Mouse (Mus musculus) hindbrain, embryonic 16.5 days (tissue): ENCODE measurements around the gene Ifit1bl1. TPM values are rescaled to one million over a fixed set of nuclear protein-coding genes. Genes with fewer than 3 reads are reported as not detected.

ENCODE experiments used
- ATAC-seq: fragments of 200-750 bp; cut with Nextera tagmentation; 2 replicates; pipeline ENCODE4 v1.8.0; 2017; ENCODE audit warnings: moderate TSS enrichment, moderate library complexity
- H3K27ac ChIP-seq: fragments of 300-500 bp; sonication (generic); 2 replicates; pipeline ENCODE4 v1.5.1; 2014; ENCODE audit warnings: low read depth, mild to moderate bottlenecking, control low read depth, low read length, moderate library complexity
- H3K27me3 ChIP-seq: fragments of 300-500 bp; sonication (generic); replicated peaks from 2 replicates; pipeline ENCODE4 v1.6.1; 2014; ENCODE audit warnings: low read length; ENCODE audit not compliant: control insufficient read depth, insufficient read depth
- H3K36me3 ChIP-seq: fragments of 300-500 bp; sonication (generic); 2 replicates; pipeline ENCODE4 v1.6.1; 2014; ENCODE audit warnings: mild to moderate bottlenecking, low read length, moderate library complexity, mixed read lengths; ENCODE audit not compliant: control insufficient read depth, insufficient read depth
- H3K4me1 ChIP-seq: fragments of 300-500 bp; sonication (generic); 2 replicates; pipeline ENCODE4 v1.6.1; 2014; ENCODE audit warnings: low read depth, low read length; ENCODE audit not compliant: control insufficient read depth, insufficient read depth
- H3K4me2 ChIP-seq: fragments of 300-500 bp; sonication (generic); 2 replicates; pipeline ENCODE4 v1.6.1; 2014; ENCODE audit warnings: mild to moderate bottlenecking, low read length, control low read depth, moderate library complexity
- H3K4me3 ChIP-seq: fragments of 300-500 bp; sonication (generic); 2 replicates; pipeline ENCODE4 v1.5.1; 2014; ENCODE audit warnings: mild to moderate bottlenecking, low read length, control low read depth, moderate library complexity
- H3K9ac ChIP-seq: fragments of 300-500 bp; sonication (generic); 2 replicates; pipeline ENCODE4 v1.6.1; 2014; ENCODE audit warnings: low read depth, mild to moderate bottlenecking, control low read depth, low read length, moderate library complexity
- H3K9me3 ChIP-seq: fragments of 300-500 bp; sonication (generic); 2 replicates; pipeline ENCODE4 v1.6.1; 2014; ENCODE audit warnings: mild to moderate bottlenecking, low read length, moderate library complexity; ENCODE audit not compliant: control insufficient read depth
- WGBS: fragments of 180-500 bp; shearing (Covaris S2); extraction: QIAGEN DNeasy Blood & Tissue Kit; methylation state at CpG from one replicate; pipeline ENCODE4 v1.1.7; 2014; 5-methylcytosine and 5-hydroxymethylcytosine counted together
- polyA plus RNA-seq: library from polyadenylated mRNA; unstranded; fragments of >200 nt; fragmentation: Nextera tagmentation; extraction: Ambion mirVana; gene quantifications from 2 replicates; pipeline ENCODE4 v1.2.1, GENCODE M21; 2015

Ifit1bl1 gene
- polyA plus RNA-seq, 1 experiment from 2014 or later = 1.4 TPM

DNA sequence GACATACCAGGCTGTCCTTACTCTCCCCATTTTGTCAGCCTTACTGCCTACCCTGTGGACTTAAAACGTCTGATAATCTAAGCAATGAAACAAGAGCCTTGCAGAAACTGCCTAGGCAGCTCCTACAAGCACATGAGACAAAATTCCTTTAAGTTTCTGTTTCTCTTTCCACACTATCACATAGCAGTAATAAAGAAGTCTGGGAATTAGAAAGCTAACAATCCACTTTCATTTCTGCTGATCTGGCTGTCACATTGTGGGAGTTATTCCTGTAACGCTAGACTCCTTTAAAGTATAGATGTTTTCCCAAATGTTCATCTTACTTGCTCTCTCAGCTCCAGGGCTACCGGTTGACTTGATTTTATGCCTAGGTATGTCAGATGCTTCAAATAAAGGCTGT is 48.2 kb downstream of the Ifit1bl1 start:
- no peak for ATAC-seq
- no peak overlapping the region for H3K4me2 ChIP-seq
- H3K9me3 ChIP-seq = no peaks in the 10 kb centered on the region
- 75% methylated on average over 3 of the region's 3 CpGs for WGBS
- H3K4me3 ChIP-seq = no peak overlapping the region
- H3K27ac ChIP-seq = no peak overlapping the region
- no peaks in the 10 kb centered on the region for H3K27me3 ChIP-seq
- H3K9ac ChIP-seq = no peak overlapping the region
- H3K4me1 ChIP-seq = peaks cover 7% of the 10 kb centered on the region
- no peaks in the 10 kb centered on the region for H3K36me3 ChIP-seq

GRCm38 (mm10) chr19:34553021-34553420 is 48.7 kb downstream of the Ifit1bl1 start:
- no peak overlapping the region; the same call in 1 of the 2 replicates for H3K9ac ChIP-seq
- no peak overlapping the region for H3K4me3 ChIP-seq
- no peak overlapping the region for H3K27ac ChIP-seq
- peaks cover 7% of the 10 kb centered on the region for H3K4me1 ChIP-seq
- WGBS = 72% methylated on average over 6 of the region's 6 CpGs
- H3K27me3 ChIP-seq = no peaks in the 10 kb centered on the region
- H3K9me3 ChIP-seq = no peaks in the 10 kb centered on the region
- ATAC-seq = no peak
- H3K4me2 ChIP-seq = no peak overlapping the region; the same call in 1 of the 2 replicates
- H3K36me3 ChIP-seq = no peaks in the 10 kb centered on the region

DNA sequence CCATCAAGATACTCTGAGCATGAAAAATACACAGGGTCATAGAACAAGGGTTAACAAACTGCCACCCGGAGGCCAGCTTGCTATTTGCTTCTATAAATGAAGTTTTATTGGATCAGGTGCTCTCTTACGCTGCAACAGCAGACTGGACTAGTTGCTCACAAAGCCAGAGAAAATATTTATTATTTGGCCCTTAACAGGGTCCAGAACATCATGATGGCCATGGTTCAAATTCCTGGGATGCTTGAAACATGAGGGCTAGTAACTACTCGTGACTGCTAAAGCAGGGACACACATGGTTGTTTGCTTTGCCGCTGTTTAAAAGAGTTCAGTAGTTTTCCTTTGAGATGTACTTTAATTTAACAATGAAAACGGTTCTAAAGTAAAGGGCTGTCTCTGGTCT is 49.8 kb downstream of the Ifit1bl1 start:
- ATAC-seq = no peak
- Histone ChIP-seq H3K27ac (no peak overlapping the region), H3K9ac (no peak overlapping the region), H3K4me3 (0 out of 2 replicates have a peak overlapping the region, but pooled peaks have one; percentile 8), H3K27me3 (no peaks in the 10 kb centered on the region), H3K4me1 (peaks cover 7% of the 10 kb centered on the region), H3K4me2 (peak overlapping the region; percentile 31), H3K36me3 (no peaks in the 10 kb centered on the region), H3K9me3 (no peaks in the 10 kb centered on the region)
- 74% methylated on average over 5 of the region's 5 CpGs for WGBS

GRCm38 (mm10) chr19:34550534-34551223 is 51.1 kb downstream of the Ifit1bl1 start, which contains the start of gene Ifit2:
Gene Ifit2, plus strand, starts transcription at chr19:34550694.
- H3K4me3 ChIP-seq = peak within 1 kb of the TSS; percentile 54
- peak within 1 kb of the TSS; percentile 60 for H3K27ac ChIP-seq
- no peaks in the 10 kb centered on the region for H3K36me3 ChIP-seq
- H3K4me2 ChIP-seq = peak within 1 kb of the TSS; percentile 73
- H3K27me3 ChIP-seq = no peaks in the 10 kb centered on the region
- peaks cover 7% of the 10 kb centered on the region for H3K4me1 ChIP-seq
- peak; percentile 98 for ATAC-seq
- peak within 1 kb of the TSS; percentile 67 for H3K9ac ChIP-seq
- WGBS = under 1% methylated on average over 22 of the region's 22 CpGs
- no peaks in the 10 kb centered on the region for H3K9me3 ChIP-seq

- Histone ChIP-seq H3K4me1 (peaks cover 7% of the 10 kb centered on the region), H3K27ac (peak overlapping the region; percentile 60), H3K9me3 (no peaks in the 10 kb centered on the region), H3K4me3 (peak overlapping the region; percentile 54), H3K9ac (peak overlapping the region; percentile 67), H3K27me3 (no peaks in the 10 kb centered on the region), H3K36me3 (no peaks in the 10 kb centered on the region), H3K4me2 (peak overlapping the region; percentile 73)
- no peak; the same call in none of the 2 replicates for ATAC-seq
- WGBS = 28% methylated on average over 4 of the region's 4 CpGs
Observed at GRCm38 (mm10) chr19:34550205-34550533, 51.6 kb downstream of the Ifit1bl1 start.

- Histone ChIP-seq H3K36me3 (no peaks in the 10 kb centered on the region), H3K27ac (no peak overlapping the region), H3K4me3 (no peak overlapping the region), H3K4me2 (no peak overlapping the region), H3K9me3 (no peaks in the 10 kb centered on the region), H3K9ac (no peak overlapping the region), H3K27me3 (no peaks in the 10 kb centered on the region), H3K4me1 (peaks cover 7% of the 10 kb centered on the region)
- no peak for ATAC-seq
- 25% methylated on average over 7 of the region's 7 CpGs for WGBS
Observed at GRCm38 (mm10) chr19:34547976-34548375, 53.8 kb downstream of the Ifit1bl1 start.

DNA sequence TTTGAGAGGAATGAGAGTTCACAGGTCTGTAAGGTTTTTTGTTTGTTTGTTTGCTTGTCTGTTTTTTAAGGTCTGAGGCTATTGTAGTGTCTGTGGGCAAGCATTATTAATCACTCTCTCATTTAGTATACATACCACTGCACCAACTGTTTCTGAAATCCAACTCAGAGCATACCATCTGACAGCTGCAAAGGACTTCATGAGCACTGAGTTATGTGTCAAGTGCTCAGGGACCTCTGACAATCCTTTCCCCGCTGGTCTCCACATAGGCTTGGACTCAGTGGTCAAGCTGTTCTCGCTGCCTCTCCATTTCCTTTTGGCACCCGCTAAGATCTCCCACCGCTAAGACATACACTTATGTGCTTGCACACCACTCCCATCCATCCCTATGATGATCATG is 55.5 kb downstream of the Ifit1bl1 start:
- Histone ChIP-seq H3K4me3 (no peak overlapping the region), H3K36me3 (no peaks in the 10 kb centered on the region), H3K27ac (no peak overlapping the region), H3K4me2 (no peak overlapping the region), H3K9me3 (no peaks in the 10 kb centered on the region), H3K9ac (no peak overlapping the region), H3K4me1 (peaks cover 2% of the 10 kb centered on the region; the same call in 1 of the 2 replicates), H3K27me3 (no peaks in the 10 kb centered on the region)
- 88% methylated on average over 4 of the region's 4 CpGs for WGBS
- no peak for ATAC-seq

Other genes with a start within 250 kb of the Ifit1bl1 start
- gene Ch25h, start 126.8 kb downstream of the Ifit1bl1 start, polyA plus RNA-seq = 0.61 and 0.85 TPM in 2 replicates
- gene Lipa, start 74.5 kb downstream of the Ifit1bl1 start, polyA plus RNA-seq = 24.6 and 25.2 TPM in 2 replicates
- gene Ifit2, start 51.3 kb downstream of the Ifit1bl1 start, polyA plus RNA-seq = 7.0 and 7.2 TPM in 2 replicates
- 1.1 and 2.3 TPM in 2 replicates for gene Ifit3, start 18.4 kb downstream of the Ifit1bl1 start, polyA plus RNA-seq
- gene Ifit3b, start 6.0 kb upstream of the Ifit1bl1 start, polyA plus RNA-seq = 0.14 and 0.25 TPM in 2 replicates
- 0.44 and 0.54 TPM in 2 replicates for gene Ifit1bl2, start 38.8 kb upstream of the Ifit1bl1 start, polyA plus RNA-seq
- gene Ifit1, start 38.9 kb upstream of the Ifit1bl1 start, polyA plus RNA-seq = 0.26 and 0.48 TPM in 2 replicates
- gene Slc16a12, start 145.3 kb upstream of the Ifit1bl1 start, polyA plus RNA-seq = 2.7 and 4.0 TPM in 2 replicates